Mouse (Mus musculus) heart, embryonic 14.5 days (tissue): Measurements from ENCODE around the gene M1ap. TPM values are rescaled to one million over a fixed set of nuclear protein-coding genes. Genes with fewer than 3 reads are reported as not detected.

Experiments
- ATAC-seq: fragments of 200-750 bp; cut with Nextera tagmentation; 2 replicates; pipeline ENCODE4 v1.8.0; 2017; ENCODE audit warnings: low read depth, moderate TSS enrichment; ENCODE audit not compliant: insufficient number of reproducible peaks, insufficient read depth, low FRiP score
- H3K27ac ChIP-seq, 2 experiments: fragments of 200-500 bp in 1 of 2; fragments of 300-500 bp in 1 of 2; sonication (generic) in 1 of 2; replicated peaks in 1 of 2; 2 replicates each; pipeline ENCODE4 v1.5.1; 2012 to 2014; ENCODE audit warnings: low read depth in 2 of 2, low read length in 2 of 2, control low read depth in 1 of 2, mild to moderate bottlenecking in 1 of 2, mixed read lengths in 1 of 2; ENCODE audit not compliant: control insufficient read depth in 1 of 2, insufficient read depth in 1 of 2
- H3K27me3 ChIP-seq: fragments of 300-500 bp; sonication (generic); 2 replicates; pipeline ENCODE4 v1.6.1; 2014; ENCODE audit warnings: mild to moderate bottlenecking, low read length, control low read depth; ENCODE audit not compliant: control insufficient read depth, insufficient read depth
- H3K36me3 ChIP-seq: fragments of 300-500 bp; sonication (generic); 2 replicates; pipeline ENCODE4 v1.6.1; 2014; ENCODE audit warnings: mild to moderate bottlenecking, control low read depth, low read length, mixed read lengths; ENCODE audit not compliant: control insufficient read depth, insufficient read depth
- H3K4me1 ChIP-seq, 2 experiments: fragments of 200-500 bp in 1 of 2; fragments of 300-500 bp in 1 of 2; sonication (generic) in 1 of 2; 2 replicates each; pipeline ENCODE4 v1.6.1; 2012 to 2014; ENCODE audit warnings: low read length in 2 of 2, control low read depth in 1 of 2, mixed read lengths in 1 of 2; ENCODE audit not compliant: control insufficient read depth in 2 of 2, insufficient read depth in 2 of 2
- H3K4me2 ChIP-seq: fragments of 300-500 bp; sonication (generic); 2 replicates; pipeline ENCODE4 v1.6.1; 2014; ENCODE audit warnings: mild to moderate bottlenecking, low read length
- H3K4me3 ChIP-seq, 2 experiments: fragments of 200-500 bp in 1 of 2; fragments of 300-500 bp in 1 of 2; sonication (generic) in 1 of 2; 2 replicates each; pipeline ENCODE4 v1.5.1; 2012 to 2014; ENCODE audit warnings: low read length in 2 of 2, mild to moderate bottlenecking in 2 of 2, control low read depth in 1 of 2, low read depth in 1 of 2, moderate library complexity in 1 of 2; ENCODE audit not compliant: control insufficient read depth in 1 of 2, insufficient read depth in 1 of 2
- H3K9ac ChIP-seq: fragments of 300-500 bp; sonication (generic); 2 replicates; pipeline ENCODE4 v1.6.1; 2014; ENCODE audit warnings: mild to moderate bottlenecking, low read length
- H3K9me3 ChIP-seq: fragments of 300-500 bp; sonication (generic); 2 replicates; pipeline ENCODE4 v1.6.1; 2016; ENCODE audit warnings: low read length, control low read depth; ENCODE audit not compliant: control insufficient read depth
- WGBS: fragments of 180-500 bp; shearing (Covaris S2); extraction: QIAGEN DNeasy Blood & Tissue Kit; methylation state at CpG from one replicate; pipeline ENCODE4 v1.1.7; 2014; 5-methylcytosine and 5-hydroxymethylcytosine counted together
- polyA plus RNA-seq: library from polyadenylated mRNA; unstranded; fragments of >200 nt; fragmentation: Nextera tagmentation; extraction: Ambion mirVana; gene quantifications from 2 replicates; pipeline ENCODE4 v1.2.1, GENCODE M21; 2014

Gene M1ap
- polyA plus RNA-seq, 1 experiment from 2014 or later: 0.35 TPM

- no peaks in the 10 kb centered on the region for H3K27me3 ChIP-seq
- no peaks in the 10 kb centered on the region for H3K36me3 ChIP-seq
- WGBS: 63% methylated on average over 3 of the region's 3 CpGs
- H3K9ac ChIP-seq: no peak overlapping the region
- H3K27ac ChIP-seq: no peak overlapping the region
- H3K4me2 ChIP-seq: no peak overlapping the region
- no peaks in the 10 kb centered on the region for H3K9me3 ChIP-seq
- H3K4me3 ChIP-seq: no peak overlapping the region
- no peak for ATAC-seq
- peaks cover 3 to 7% of the 10 kb centered on the region in 2 experiments; a peak in 3 of 4 replicates for H3K4me1 ChIP-seq
Measured at GRCm38 (mm10) chr6:83019044-83019443, 72.3 kb downstream of the M1ap start.

DNA sequence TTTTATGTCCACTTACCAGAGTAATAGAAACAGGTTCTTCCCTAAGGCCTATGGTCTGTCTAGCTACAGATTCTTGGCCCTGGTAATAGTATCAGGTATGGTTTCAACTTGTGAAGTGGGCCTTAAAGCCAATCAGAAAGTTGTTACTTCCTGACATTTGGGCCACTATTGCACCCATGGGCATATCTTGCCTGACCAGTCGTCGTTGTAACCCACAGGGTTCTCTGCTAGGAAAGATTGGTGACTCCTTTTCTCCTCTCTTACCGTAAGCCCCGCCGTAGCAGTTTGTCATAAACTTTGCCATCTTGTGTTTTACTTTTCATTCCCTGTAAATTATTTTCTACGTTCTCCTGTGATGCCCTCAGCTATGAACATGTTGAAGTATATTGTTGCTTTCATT, 73.4 kb downstream of the M1ap start:
- Histone ChIP-seq H3K4me3 (no peak overlapping the region), H3K27ac (no peak overlapping the region), H3K9me3 (no peaks in the 10 kb centered on the region), H3K4me1 (peaks cover 0 to 7% of the 10 kb centered on the region in 2 experiments; a peak in 1 of 4 replicates), H3K27me3 (no peaks in the 10 kb centered on the region), H3K4me2 (no peak overlapping the region), H3K9ac (no peak overlapping the region), H3K36me3 (no peaks in the 10 kb centered on the region)
- 92% methylated on average over 6 of the region's 6 CpGs for WGBS
- no peak for ATAC-seq

DNA sequence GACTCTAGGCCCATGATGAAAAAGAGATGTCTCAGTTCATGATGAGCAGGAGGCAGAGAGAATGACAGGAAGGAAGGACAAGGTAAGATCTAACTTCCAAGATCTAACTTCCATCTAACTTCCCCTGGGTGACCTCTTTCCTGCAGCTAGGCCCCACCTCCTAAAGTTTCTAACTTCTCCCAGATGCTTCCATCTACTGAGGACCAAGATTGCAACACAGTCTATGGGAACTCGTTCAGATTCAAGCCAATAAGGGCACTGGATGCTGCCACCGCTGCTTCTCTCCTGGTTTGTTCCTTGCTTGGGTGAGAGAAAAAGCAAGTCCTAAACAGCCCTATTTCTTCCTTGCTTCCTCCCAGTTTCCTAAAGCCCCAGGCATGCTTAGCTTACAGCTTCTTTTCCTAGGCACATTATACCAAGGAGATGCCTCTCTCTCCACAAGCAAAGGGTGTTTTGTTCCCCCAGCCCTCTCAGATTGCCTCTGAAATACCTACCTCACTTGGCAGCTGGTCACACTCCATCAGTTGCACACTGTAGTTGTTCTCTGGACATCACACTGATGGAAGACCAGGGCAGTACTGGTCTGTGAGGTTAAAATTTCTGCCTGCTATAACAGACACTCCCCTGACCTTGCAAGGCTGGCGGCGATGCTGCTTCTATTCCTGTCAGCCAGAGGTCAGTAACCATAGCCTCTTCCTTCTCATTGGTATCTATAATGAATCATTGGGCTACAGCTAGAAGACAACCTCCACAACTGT, 74.3 kb downstream of the M1ap start:
- no peak overlapping the region for H3K4me2 ChIP-seq
- no peak overlapping the region for H3K27ac ChIP-seq
- WGBS: 71% methylated on average over 4 of the region's 4 CpGs
- H3K36me3 ChIP-seq: no peaks in the 10 kb centered on the region
- H3K27me3 ChIP-seq: no peaks in the 10 kb centered on the region
- H3K4me3 ChIP-seq: no peak overlapping the region
- no peaks in the 10 kb centered on the region for H3K9me3 ChIP-seq
- no peak overlapping the region for H3K9ac ChIP-seq
- no peak for ATAC-seq
- H3K4me1 ChIP-seq: peaks cover 0 to 7% of the 10 kb centered on the region in 2 experiments; a peak in 1 of 4 replicates

DNA sequence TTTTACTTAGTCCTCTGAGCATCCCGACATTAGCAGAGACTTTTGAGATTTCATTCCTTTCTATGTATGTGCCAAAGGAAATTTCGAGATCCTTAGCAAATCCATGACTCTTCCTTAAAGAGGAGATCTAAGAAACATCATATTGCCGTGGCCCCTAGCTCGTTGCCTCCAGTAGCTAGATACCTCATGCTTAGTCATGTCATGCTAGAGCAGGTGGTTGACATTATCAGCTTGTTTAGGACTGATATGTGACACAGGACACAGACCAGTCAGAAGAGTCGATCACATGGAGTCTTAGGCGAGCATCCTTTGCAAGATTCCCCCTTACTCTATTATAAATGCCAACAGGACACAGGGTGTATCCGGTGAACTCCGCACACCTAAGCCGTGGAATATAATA, 76.3 kb downstream of the M1ap start:
- H3K4me2 ChIP-seq: no peak overlapping the region
- no peak overlapping the region for H3K4me3 ChIP-seq
- no peak overlapping the region for H3K9ac ChIP-seq
- WGBS: 74% methylated on average over 9 of the region's 9 CpGs
- no peaks in the 10 kb centered on the region for H3K9me3 ChIP-seq
- ATAC-seq: no peak
- peaks cover 4% of the 10 kb centered on the region; the same call in 1 of the 2 replicates for H3K27me3 ChIP-seq
- H3K4me1 ChIP-seq: peaks cover 0 to 6% of the 10 kb centered on the region in 2 experiments; a peak in 1 of 4 replicates
- no peak overlapping the region for H3K27ac ChIP-seq
- no peaks in the 10 kb centered on the region for H3K36me3 ChIP-seq

GRCm38 (mm10) chr6:83023786-83024185, 77.1 kb downstream of the M1ap start:
- 86% methylated on average over 2 of the region's 2 CpGs for WGBS
- no peak overlapping the region for H3K4me3 ChIP-seq
- peaks cover 10% of the 10 kb centered on the region for H3K27me3 ChIP-seq
- H3K27ac ChIP-seq: no peak overlapping the region
- H3K36me3 ChIP-seq: no peaks in the 10 kb centered on the region
- H3K9ac ChIP-seq: no peak overlapping the region
- ATAC-seq: no peak
- no peak overlapping the region for H3K4me2 ChIP-seq
- no peaks in the 10 kb centered on the region for H3K9me3 ChIP-seq
- peaks cover 0 to 6% of the 10 kb centered on the region in 2 experiments; a peak in 1 of 4 replicates for H3K4me1 ChIP-seq

DNA sequence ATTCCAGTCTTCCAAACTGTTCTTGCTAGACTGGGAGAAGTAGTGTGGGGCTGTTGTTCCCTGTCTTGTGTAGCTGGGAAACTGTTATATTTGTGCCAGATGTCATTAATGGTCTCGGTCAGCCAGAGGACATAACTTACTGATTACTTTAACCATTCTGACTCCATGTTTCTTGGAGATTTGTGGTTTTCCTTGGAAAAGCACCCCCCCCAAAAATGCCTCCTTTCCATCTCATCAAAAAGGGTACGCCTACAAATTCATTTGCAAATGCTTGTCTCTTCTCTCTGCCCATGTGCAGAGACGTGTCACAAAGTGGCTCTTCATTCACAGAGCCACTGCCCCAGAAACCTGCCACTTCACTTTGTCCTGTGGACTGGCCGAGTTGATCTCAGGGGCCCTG, 77.7 kb downstream of the M1ap start:
- no peak overlapping the region for H3K4me2 ChIP-seq
- peaks cover 16% of the 10 kb centered on the region for H3K27me3 ChIP-seq
- 74% methylated on average over 4 of the region's 4 CpGs for whole genome bisulfite sequencing
- no peak overlapping the region for H3K4me3 ChIP-seq
- no peaks in the 10 kb centered on the region for H3K36me3 ChIP-seq
- no peaks in the 10 kb centered on the region for H3K9me3 ChIP-seq
- H3K4me1 ChIP-seq: peaks cover 0 to 6% of the 10 kb centered on the region in 2 experiments; a peak in 1 of 4 replicates
- H3K9ac ChIP-seq: no peak overlapping the region
- ATAC-seq: no peak
- H3K27ac ChIP-seq: no peak overlapping the region

GRCm38 (mm10) chr6:83025221-83025620, 78.5 kb downstream of the M1ap start:
- no peak for ATAC-seq
- Histone ChIP-seq H3K9me3 (no peaks in the 10 kb centered on the region), H3K27me3 (peaks cover 16% of the 10 kb centered on the region), H3K4me3 (no peak overlapping the region), H3K36me3 (no peaks in the 10 kb centered on the region), H3K27ac (no peak overlapping the region), H3K4me1 (peaks cover 3 to 13% of the 10 kb centered on the region in 2 experiments; a peak in 3 of 4 replicates), H3K9ac (no peak overlapping the region), H3K4me2 (no peak overlapping the region)
- WGBS: 93% methylated on average over 4 of the region's 4 CpGs
